Mouse (Mus musculus) liver, embryonic 12.5 days (tissue): ENCODE measurements around the gene Nrxn2. TPM values are rescaled to one million over a fixed set of nuclear protein-coding genes. Genes with fewer than 3 reads are reported as not detected.
A peak's percentile ranks its signal among the peaks of the same experiment; 100 is the strongest.

Source experiments
- ATAC-seq: fragments of 200-750 bp; cut with Nextera tagmentation; 2 replicates; pipeline ENCODE4 v1.8.0; 2017; ENCODE audit warnings: moderate number of reproducible peaks, mild to moderate bottlenecking, moderate library complexity
- H3K27ac ChIP-seq: fragments of 300-500 bp; sonication (generic); 2 replicates; pipeline ENCODE4 v1.5.1; 2016; ENCODE audit warnings: mild to moderate bottlenecking
- H3K27me3 ChIP-seq: fragments of 300-500 bp; sonication (generic); replicated peaks from 2 replicates; pipeline ENCODE4 v1.6.1; 2016; ENCODE audit warnings: mild to moderate bottlenecking, moderate library complexity
- H3K36me3 ChIP-seq: fragments of 300-500 bp; sonication (generic); 2 replicates; pipeline ENCODE4 v1.6.1; 2016; ENCODE audit warnings: mild to moderate bottlenecking, moderate library complexity
- H3K4me1 ChIP-seq: fragments of 300-500 bp; sonication (generic); 2 replicates; pipeline ENCODE4 v1.6.1; 2016
- H3K4me2 ChIP-seq: fragments of 300-500 bp; sonication (generic); 2 replicates; pipeline ENCODE4 v1.6.1; 2016; ENCODE audit warnings: mild to moderate bottlenecking, moderate library complexity
- H3K4me3 ChIP-seq: fragments of 300-500 bp; sonication (generic); 2 replicates; pipeline ENCODE4 v1.5.1; 2016; ENCODE audit warnings: mild to moderate bottlenecking, moderate library complexity
- H3K9ac ChIP-seq: fragments of 300-500 bp; sonication (generic); 2 replicates; pipeline ENCODE4 v1.6.1; 2016; ENCODE audit warnings: mild to moderate bottlenecking, moderate library complexity
- H3K9me3 ChIP-seq: fragments of 300-500 bp; sonication (generic); replicated peaks from 2 replicates; pipeline ENCODE4 v1.6.1; 2016; ENCODE audit warnings: mild to moderate bottlenecking, moderate library complexity
- WGBS: fragments of 180-500 bp; shearing (Covaris S2); methylation state at CpG from one replicate; pipeline ENCODE4 v1.1.7; 2016; ENCODE audit not compliant: insufficient replicate concordance; 5-methylcytosine and 5-hydroxymethylcytosine counted together
- polyA plus RNA-seq: library from polyadenylated mRNA; unstranded; fragments of >200 nt; fragmentation: Nextera tagmentation; extraction: Ambion mirVana; gene quantifications from 2 replicates; pipeline ENCODE4 v1.2.1, GENCODE M21; 2016

Nrxn2 gene
- polyA plus RNA-seq, 1 experiment from 2014 or later: 0.83 TPM

DNA sequence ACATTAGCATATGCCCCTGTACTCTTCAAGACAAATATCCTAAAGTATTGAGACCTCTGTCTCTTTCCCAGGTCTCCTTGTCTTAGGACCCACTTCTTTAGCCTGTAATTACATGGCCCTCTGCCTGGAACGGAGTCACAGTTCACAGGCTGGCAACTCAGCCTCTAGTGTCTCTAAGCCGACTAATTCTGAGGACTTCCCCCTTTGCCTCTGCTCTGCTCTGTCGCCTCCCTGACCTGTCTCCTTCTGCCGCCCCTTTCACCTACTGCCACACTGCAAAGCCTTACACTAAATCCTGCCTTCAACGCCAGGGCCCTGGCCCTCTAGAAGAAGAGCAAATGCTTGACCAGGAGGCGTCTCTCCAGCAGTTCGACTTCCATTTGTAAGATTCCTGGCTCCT lies 125.0 kb downstream of the Nrxn2 start:
- Histone ChIP-seq H3K27me3 (peaks cover 8% of the 10 kb centered on the region; the same call in 1 of the 2 replicates), H3K4me2 (no peak overlapping the region), H3K27ac (no peak overlapping the region), H3K36me3 (no peaks in the 10 kb centered on the region), H3K9ac (no peak overlapping the region), H3K9me3 (no peaks in the 10 kb centered on the region), H3K4me3 (no peak overlapping the region), H3K4me1 (no peaks in the 10 kb centered on the region)
- no peak for ATAC-seq
- 42% methylated on average over 7 of the region's 7 CpGs for WGBS

DNA sequence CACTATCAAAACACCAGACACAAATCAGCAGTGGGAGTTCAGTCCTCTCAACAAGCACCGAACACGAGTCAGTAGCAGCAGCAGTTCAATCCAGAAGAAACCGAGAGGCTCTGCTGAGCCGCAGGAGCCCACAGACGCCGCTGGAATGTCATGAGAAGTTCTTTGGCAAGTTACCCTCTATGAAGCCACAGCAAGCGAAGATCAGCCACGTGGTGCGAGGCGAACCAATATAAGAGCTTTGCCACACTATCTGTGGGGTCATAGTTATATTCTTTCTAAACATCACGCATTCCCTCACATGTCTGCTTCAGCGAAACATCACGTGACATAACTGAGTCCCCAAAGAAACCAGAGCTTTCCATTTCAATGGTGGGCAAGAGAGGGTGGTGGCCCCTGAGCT lies 126.2 kb downstream of the Nrxn2 start:
- no peak overlapping the region for H3K27ac ChIP-seq
- no peaks in the 10 kb centered on the region for H3K36me3 ChIP-seq
- H3K4me3 ChIP-seq: no peak overlapping the region
- no peak for ATAC-seq
- H3K9ac ChIP-seq: no peak overlapping the region
- H3K4me1 ChIP-seq: no peaks in the 10 kb centered on the region
- no peak overlapping the region for H3K4me2 ChIP-seq
- 76% methylated on average over 13 of the region's 13 CpGs for WGBS
- H3K27me3 ChIP-seq: 0 out of 2 replicates have a peak, but pooled peaks cover 8% of the 10 kb centered on the region
- no peaks in the 10 kb centered on the region for H3K9me3 ChIP-seq

DNA sequence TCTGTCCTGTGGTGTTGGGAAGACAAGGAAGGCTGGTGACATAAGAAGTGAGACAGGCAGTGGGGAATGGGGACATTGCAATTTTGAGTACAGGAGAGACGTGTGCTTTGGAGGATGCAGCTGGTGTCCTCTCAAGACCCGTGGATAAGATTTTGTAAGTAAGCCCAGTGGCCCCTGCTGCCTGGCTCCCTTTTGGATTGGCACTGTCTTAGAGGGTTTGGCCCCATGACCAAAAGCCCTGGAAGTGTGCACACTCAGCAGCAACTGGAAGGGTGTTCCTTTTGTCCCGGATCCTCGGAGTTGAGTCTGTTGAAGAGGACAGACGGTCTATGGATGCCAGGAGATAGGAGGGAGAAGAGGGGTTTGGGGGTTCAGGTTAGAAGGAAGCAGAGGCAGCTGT lies 127.0 kb downstream of the Nrxn2 start:
- no peaks in the 10 kb centered on the region for H3K4me1 ChIP-seq
- no peak overlapping the region for H3K4me3 ChIP-seq
- H3K27me3 ChIP-seq: 0 out of 2 replicates have a peak, but pooled peaks cover 8% of the 10 kb centered on the region
- H3K27ac ChIP-seq: no peak overlapping the region
- no peak overlapping the region for H3K9ac ChIP-seq
- no peak overlapping the region for H3K4me2 ChIP-seq
- H3K36me3 ChIP-seq: no peaks in the 10 kb centered on the region
- ATAC-seq: no peak
- 71% methylated on average over 5 of the region's 5 CpGs for WGBS
- H3K9me3 ChIP-seq: no peaks in the 10 kb centered on the region

DNA sequence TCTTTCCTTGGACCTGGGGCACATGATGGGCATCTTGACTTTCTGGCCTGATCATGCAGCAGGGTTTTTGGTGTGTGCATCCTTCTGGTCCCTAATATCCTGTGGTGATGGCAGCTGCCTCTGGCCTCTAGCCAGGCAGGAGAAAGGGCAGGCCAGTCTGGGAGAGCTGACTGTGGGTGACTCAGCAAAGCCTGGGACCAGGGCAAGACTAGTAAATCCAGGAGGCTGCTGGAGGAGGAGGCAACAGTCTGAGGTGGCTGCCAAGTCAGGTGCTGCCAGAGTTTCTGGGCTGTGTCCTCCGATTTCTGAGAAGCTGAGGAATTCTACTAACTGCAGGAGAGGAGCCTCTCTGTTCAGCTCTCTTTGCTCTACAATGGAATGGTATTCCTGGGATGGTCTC lies 127.6 kb downstream of the Nrxn2 start:
- Histone ChIP-seq H3K36me3 (no peaks in the 10 kb centered on the region), H3K9me3 (no peaks in the 10 kb centered on the region), H3K9ac (no peak overlapping the region), H3K4me2 (no peak overlapping the region), H3K4me3 (no peak overlapping the region), H3K27me3 (0 out of 2 replicates have a peak, but pooled peaks cover 8% of the 10 kb centered on the region), H3K4me1 (no peaks in the 10 kb centered on the region), H3K27ac (no peak overlapping the region)
- ATAC-seq: no peak
- WGBS: 41% methylated on average over 1 of the region's 1 CpGs

DNA sequence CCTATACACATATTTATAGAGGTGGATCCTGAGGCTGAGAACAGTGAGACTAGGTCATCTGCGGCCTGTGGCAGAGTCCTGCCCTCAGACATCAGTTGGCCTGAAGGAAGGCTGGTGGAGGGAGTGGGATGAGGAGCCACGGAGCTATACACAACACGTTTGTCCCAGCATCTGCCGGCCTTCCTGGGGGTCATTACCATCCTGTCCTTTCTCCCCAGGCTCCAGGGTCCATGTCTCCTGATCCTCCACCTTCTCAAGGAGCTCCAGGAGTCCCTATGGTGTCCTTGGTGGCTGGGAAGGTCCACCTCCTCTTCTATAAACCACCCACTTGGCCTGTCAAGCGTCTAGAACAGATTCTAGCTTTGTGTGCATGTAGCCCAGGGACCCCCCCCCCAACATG lies 129.3 kb downstream of the Nrxn2 start:
- Histone ChIP-seq H3K9ac (no peak overlapping the region), H3K4me3 (no peak overlapping the region), H3K36me3 (no peaks in the 10 kb centered on the region), H3K4me2 (no peak overlapping the region), H3K27me3 (0 out of 2 replicates have a peak, but pooled peaks cover 8% of the 10 kb centered on the region), H3K27ac (no peak overlapping the region), H3K9me3 (no peaks in the 10 kb centered on the region), H3K4me1 (no peaks in the 10 kb centered on the region)
- WGBS: 51% methylated on average over 5 of the region's 5 CpGs
- no peak for ATAC-seq

DNA sequence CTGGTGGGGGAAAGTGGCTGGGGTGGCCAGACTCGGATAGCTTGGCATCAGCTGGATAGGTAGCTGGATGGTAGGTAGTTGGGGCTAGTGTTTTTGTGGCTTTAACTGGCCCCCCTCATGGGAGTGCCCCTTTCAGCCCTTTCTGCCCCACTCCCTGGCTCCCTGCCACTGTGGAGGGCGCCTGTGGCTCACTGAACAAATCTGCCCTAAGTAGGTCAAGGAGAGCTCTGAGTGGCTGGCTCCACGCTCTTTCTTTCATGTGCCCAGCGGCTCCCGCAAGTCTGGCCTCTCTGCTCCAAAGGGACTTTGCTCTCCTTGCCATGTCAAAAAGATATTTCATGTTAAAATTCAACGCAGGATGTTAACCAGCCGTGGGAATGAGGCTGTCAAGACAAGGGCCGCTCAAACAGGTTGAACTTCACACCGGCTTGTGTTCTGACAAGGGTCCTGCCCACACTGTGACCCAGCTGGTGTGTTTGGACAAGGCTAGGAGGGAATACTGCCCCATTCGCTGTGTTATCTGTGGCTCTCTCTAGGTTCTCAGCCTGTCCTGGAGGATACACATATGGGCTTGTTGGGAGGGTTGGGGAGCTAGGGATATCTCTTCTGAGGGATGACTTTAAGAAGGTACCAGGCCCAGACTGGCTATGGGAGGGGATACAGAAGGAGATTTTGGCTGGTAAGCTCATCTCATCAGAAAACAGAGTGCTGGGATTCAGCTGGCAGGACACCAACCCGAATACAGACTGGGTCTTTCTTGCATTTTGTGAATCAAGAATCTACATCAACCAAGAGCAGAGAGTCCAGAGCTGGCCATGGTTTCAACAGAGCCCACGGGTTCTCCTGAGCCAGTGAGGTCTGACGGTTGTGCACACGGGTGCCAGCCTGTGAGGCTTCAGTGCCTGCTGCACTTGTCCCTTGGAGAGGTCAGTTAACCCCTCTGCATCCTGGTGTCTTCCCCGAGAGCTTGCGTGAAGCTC lies 130.2 kb downstream of the Nrxn2 start:
- Histone ChIP-seq H3K9me3 (no peaks in the 10 kb centered on the region), H3K4me1 (no peaks in the 10 kb centered on the region), H3K27ac (no peak overlapping the region), H3K4me2 (no peak overlapping the region), H3K36me3 (no peaks in the 10 kb centered on the region), H3K27me3 (0 out of 2 replicates have a peak, but pooled peaks cover 6% of the 10 kb centered on the region), H3K4me3 (no peak overlapping the region), H3K9ac (no peak overlapping the region)
- ATAC-seq: no peak
- 65% methylated on average over 16 of the region's 16 CpGs for WGBS

DNA sequence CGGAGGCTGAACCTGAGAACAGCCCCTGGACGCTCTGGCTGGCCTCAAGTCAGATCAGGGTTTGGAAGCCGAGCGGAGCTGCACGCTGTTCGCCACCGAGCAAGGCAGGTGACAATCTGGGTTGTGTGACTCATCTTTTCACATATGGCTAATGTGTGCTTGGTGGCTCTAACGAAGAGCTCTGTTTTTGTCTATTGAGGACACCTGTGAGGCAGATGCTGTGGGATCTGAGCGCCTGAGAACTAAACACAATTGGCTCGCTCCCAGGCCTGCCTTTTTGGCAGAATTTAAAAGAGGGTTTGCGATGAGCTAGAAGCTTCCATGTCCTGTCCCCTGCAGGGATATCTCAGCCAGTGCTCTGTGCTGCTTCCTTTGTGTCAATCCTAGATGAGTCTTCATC lies 131.0 kb downstream of the Nrxn2 start:
- ATAC-seq: no peak
- WGBS: 77% methylated on average over 11 of the region's 11 CpGs
- H3K36me3 ChIP-seq: no peaks in the 10 kb centered on the region
- H3K4me2 ChIP-seq: no peak overlapping the region
- no peak overlapping the region for H3K4me3 ChIP-seq
- 0 out of 2 replicates have a peak, but pooled peaks cover 3% of the 10 kb centered on the region for H3K4me1 ChIP-seq
- 0 out of 2 replicates have a peak, but pooled peaks cover 6% of the 10 kb centered on the region for H3K27me3 ChIP-seq
- H3K27ac ChIP-seq: no peak overlapping the region
- H3K9me3 ChIP-seq: no peaks in the 10 kb centered on the region
- no peak overlapping the region for H3K9ac ChIP-seq

DNA sequence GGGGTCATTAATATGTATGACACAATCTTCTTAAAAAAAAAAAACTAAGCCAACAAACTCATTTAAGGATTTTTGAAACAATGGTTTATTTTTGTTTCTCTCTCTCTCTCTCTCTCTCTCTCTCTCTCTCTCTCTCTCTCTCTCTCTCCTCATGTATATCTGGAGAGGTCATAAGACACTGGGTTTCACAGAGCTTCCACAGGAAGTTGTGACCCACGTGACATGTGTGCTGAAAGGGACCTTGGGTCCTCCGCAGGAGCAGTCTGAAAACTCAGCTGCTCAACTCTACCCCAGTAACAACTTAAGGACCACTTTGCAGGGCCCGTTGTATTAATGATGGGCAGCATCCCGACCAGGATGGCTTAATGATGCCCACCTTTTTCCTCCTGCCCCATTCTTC lies 132.7 kb downstream of the Nrxn2 start:
- WGBS: 41% methylated on average over 4 of the region's 4 CpGs
- no peaks in the 10 kb centered on the region for H3K9me3 ChIP-seq
- H3K4me2 ChIP-seq: no peak overlapping the region
- no peak overlapping the region for H3K9ac ChIP-seq
- H3K27ac ChIP-seq: no peak overlapping the region
- H3K27me3 ChIP-seq: 0 out of 2 replicates have a peak, but pooled peaks cover 6% of the 10 kb centered on the region
- H3K4me1 ChIP-seq: 0 out of 2 replicates have a peak, but pooled peaks cover 3% of the 10 kb centered on the region
- H3K4me3 ChIP-seq: no peak overlapping the region
- no peak for ATAC-seq
- no peaks in the 10 kb centered on the region for H3K36me3 ChIP-seq

DNA sequence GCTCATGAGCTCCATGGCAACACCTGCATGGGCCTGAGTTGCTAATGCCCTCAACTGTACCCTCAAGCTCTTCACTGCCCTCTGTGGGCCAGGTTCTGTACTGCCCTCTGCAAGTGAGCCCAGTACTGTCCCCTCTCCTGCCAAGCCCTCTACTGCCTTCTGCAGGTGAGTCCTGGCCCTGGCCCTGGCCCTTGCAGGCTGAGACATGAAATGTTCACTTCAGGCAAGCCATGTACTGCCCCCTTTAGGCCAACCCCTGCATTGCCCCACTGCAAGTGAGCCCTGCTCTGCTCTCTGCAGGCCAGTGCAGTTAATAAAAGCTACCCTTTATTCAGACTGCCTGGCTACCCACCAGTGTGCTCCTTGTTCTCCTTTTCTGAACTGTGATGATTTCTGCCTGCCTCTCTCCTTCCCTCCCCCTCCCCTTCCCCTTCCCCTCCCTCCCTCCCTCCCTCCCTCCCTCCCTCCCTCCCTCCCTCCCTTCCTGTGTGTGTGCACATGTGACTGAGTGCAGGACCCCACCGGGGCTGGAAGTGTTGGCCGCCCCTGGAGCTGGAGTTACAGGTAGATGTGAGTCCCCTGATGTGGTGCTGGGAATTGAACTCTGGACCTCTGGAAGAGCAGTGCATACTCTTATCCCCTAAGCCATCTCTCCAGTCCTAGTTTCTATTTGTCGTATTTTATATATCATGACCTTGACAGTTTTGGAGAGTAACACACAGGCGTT lies 133.9 kb downstream of the Nrxn2 start:
- ATAC-seq: no peak
- Histone ChIP-seq H3K36me3 (no peaks in the 10 kb centered on the region), H3K4me1 (0 out of 2 replicates have a peak, but pooled peaks cover 3% of the 10 kb centered on the region), H3K27ac (no peak overlapping the region), H3K27me3 (no peaks in the 10 kb centered on the region), H3K4me3 (no peak overlapping the region), H3K9ac (no peak overlapping the region), H3K4me2 (no peak overlapping the region), H3K9me3 (no peaks in the 10 kb centered on the region)
- WGBS: 53% methylated on average over 4 of the region's 4 CpGs

DNA sequence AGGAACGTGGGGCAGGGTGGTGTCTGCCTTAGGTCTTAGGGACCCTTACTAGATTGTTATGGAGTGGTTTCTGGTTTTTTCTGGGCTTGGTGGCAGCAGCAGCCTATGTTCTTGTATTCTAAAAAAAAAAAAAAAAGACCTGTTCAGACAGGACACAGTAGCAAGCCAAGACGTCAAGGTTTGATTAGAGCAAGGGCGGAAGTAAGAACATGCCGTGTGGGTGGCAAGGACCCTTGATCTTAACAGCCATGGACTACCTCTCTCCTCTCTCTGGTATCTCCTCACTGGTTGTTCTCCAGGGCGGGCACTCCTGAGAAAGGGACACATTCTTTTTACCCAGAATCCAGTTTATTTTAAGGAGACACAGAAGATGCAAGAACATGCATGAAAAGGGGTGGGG lies 134.6 kb downstream of the Nrxn2 start:
- ATAC-seq: no peak
- H3K36me3 ChIP-seq: no peaks in the 10 kb centered on the region
- H3K27me3 ChIP-seq: no peaks in the 10 kb centered on the region
- H3K27ac ChIP-seq: no peak overlapping the region
- 0 out of 2 replicates have a peak, but pooled peaks cover 3% of the 10 kb centered on the region for H3K4me1 ChIP-seq
- no peak overlapping the region for H3K4me2 ChIP-seq
- H3K4me3 ChIP-seq: no peak overlapping the region
- WGBS: 47% methylated on average over 5 of the region's 5 CpGs
- H3K9ac ChIP-seq: no peak overlapping the region
- H3K9me3 ChIP-seq: no peaks in the 10 kb centered on the region

DNA sequence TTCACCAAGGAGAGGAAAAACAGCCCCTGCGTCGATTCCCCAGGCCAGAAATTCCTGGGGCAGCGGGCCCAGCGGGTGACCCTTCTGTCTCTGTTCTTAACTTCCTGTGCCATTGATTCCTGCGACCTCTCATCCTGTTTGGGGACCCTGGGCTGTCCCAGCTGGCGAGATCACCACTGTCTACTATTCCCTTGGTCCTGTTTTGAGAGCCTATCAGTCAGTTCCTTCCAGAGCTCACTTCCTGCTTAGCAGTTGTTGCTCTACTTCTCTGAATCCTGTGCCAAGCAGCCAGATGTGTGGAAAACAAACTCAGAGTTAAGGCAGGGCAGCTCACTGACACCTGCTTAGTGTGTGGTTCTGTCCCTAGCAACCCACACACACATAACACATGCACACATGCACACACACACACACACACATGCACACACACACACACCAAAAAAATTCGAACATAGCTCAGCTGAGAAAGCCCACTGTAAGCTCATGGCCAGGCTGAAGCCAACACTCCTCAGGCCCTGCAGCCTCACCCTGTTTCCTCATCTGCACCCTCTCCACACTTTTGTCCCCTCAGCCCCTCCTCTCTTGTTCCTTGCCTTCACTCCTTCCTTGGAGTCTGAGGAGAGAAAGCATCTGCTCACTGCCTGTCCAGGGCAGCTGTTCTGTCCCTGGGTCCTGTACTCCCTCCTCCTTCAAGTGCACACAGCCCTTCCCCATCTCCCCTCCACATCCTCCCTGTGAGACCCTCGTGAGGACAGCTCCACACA lies 135.5 kb downstream of the Nrxn2 start:
- H3K36me3 ChIP-seq: no peaks in the 10 kb centered on the region
- 20% methylated on average over 8 of the region's 8 CpGs for WGBS
- no peak overlapping the region for H3K4me2 ChIP-seq
- 0 out of 2 replicates have a peak overlapping the region, but pooled peaks have one; percentile 26 for H3K27ac ChIP-seq
- no peak for ATAC-seq
- 0 out of 2 replicates have a peak, but pooled peaks cover 3% of the 10 kb centered on the region for H3K4me1 ChIP-seq
- no peaks in the 10 kb centered on the region for H3K9me3 ChIP-seq
- no peak overlapping the region for H3K4me3 ChIP-seq
- H3K27me3 ChIP-seq: no peaks in the 10 kb centered on the region
- no peak overlapping the region for H3K9ac ChIP-seq
